Mouse (Mus musculus): ENCODE measurements around the gene Mybbp1a. TPM values are rescaled to one million over a fixed set of nuclear protein-coding genes. Genes with fewer than 3 reads are reported as not detected.

Mybbp1a gene
- total and polyA plus RNA-seq, 3 experiments: 174 to 816 (median 245) TPM

DNA sequence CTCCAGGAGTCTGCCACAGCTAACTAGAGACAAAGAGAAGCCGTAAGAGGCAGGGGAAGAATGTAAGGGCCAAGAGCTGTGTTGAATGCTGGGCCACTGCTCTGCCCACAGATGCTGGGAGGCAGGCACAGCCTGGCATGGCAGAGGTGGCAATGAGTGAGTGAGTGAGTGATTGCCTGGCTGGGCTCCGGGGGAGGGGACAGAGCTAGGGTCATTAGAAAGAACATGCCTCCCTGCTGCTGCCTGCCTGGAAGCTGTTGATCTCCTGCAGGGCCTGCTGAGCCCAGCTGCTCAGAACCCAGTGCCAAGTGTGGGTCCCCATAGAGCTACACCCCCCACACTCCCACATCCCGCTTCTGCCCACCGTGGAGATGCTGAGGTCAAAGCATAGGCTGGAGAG lies 56.2 kb downstream of the Mybbp1a start:
- dilution Hi-C loops (cut with MboI; ENCODE audit: extremely low pct_ligation_motif_present, extremely low pct_unique_long_range_greater_than_20kb, low sequenced_read_pairs): no loop called here
- TF ChIP-seq RCOR1 (conservative IDR thresholded peaks at IDR 0.05; ENCODE audit: low read depth, low read length) (no peak), SIN3A (IDR thresholded peaks at IDR 0.05; ENCODE audit: low read length) (no peak), MAX (IDR thresholded peaks at IDR 0.05; ENCODE audit: low read length) (no peak), NRF1 (IDR thresholded peaks at IDR 0.05; ENCODE audit: low read depth, low read length) (no peak), USF2 (conservative IDR thresholded peaks at IDR 0.05; ENCODE audit: low read depth, low read length) (no peak), MXI1 (IDR thresholded peaks at IDR 0.05; ENCODE audit: low read depth, low read length) (no peak), CHD1 (IDR thresholded peaks at IDR 0.05; ENCODE audit: low read depth, low read length) (no peak), HCFC1 (IDR thresholded peaks at IDR 0.05; ENCODE audit: low read depth, low read length) (no peak), CHD2 (IDR thresholded peaks at IDR 0.05; ENCODE audit: low read length) (no peak), RAD21 (IDR thresholded peaks at IDR 0.05; ENCODE audit: low read depth, low read length) (no peak), CTCF (conservative IDR thresholded peaks at IDR 0.05 in 1 of 2, IDR thresholded peaks at IDR 0.05 in 1 of 2; ENCODE audit: low read depth in 2 of 2, low read length in 2 of 2) (no peak), JUND (conservative IDR thresholded peaks at IDR 0.05; ENCODE audit: low read depth, low read length) (no peak), ZKSCAN1 (IDR thresholded peaks at IDR 0.05; ENCODE audit: borderline replicate concordance, low read depth, low read length) (no peak), TCF12 (IDR thresholded peaks at IDR 0.05; ENCODE audit: low read depth, low read length) (no peak), E2F4 (IDR thresholded peaks at IDR 0.05; ENCODE audit: insufficient replicate concordance, low read depth, low read length) (no peak), ZNF384 (IDR thresholded peaks at IDR 0.05; ENCODE audit: low read depth, low read length) (no peak)
- peaks cover 0 to 23% of the 10 kb centered on the region in 2 experiments; a peak in 2 of 4 replicates for H3K4me1 ChIP-seq (ENCODE audit: control insufficient read depth in 1 of 2, insufficient read depth in 2 of 2)

DNA sequence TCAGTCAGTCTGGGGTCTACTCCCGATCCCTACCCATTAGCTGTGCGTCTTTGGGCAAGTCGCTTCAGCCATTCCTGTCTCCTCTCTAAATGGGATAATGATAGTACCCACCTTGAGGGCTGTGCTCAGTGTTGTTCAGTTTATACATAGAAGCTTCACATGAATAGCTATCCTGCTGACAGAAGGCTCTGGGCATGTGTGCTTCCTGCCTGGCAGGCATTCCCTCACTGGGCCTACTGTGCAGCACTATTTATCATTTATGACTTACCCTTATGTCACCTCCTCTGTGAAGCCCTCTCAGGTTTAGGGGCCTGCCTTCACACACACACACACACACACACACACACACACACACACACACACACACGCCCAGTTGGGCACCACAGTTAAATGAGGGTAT lies 59.0 kb downstream of the Mybbp1a start:
- dilution Hi-C loops (cut with MboI; ENCODE audit: extremely low pct_ligation_motif_present, extremely low pct_unique_long_range_greater_than_20kb, low sequenced_read_pairs): no loop called here
- H3K4me2 ChIP-seq (ENCODE audit: insufficient read depth, low read depth, poor library complexity, severe bottlenecking): no peak overlapping the region
- no peaks in the 10 kb centered on the region for H3K79me2 ChIP-seq (replicated peaks; ENCODE audit: control insufficient read depth, extremely low read depth, insufficient read depth, poor library complexity, severe bottlenecking)
- no peak overlapping the region for H3K27ac ChIP-seq (ENCODE audit: insufficient read depth, low read depth)
- peaks cover 0 to 23% of the 10 kb centered on the region in 2 experiments; a peak in 2 of 4 replicates for H3K4me1 ChIP-seq (ENCODE audit: control insufficient read depth in 1 of 2, insufficient read depth in 2 of 2)
- DNase-seq (ENCODE audit: extremely low read depth): no peak
- no peaks in the 10 kb centered on the region for H3K36me3 ChIP-seq (replicated peaks in 1 of 2; ENCODE audit: control insufficient read depth in 1 of 2, insufficient read depth in 1 of 2, low read length in 1 of 2)
- no peak overlapping the region for H3K9ac ChIP-seq (ENCODE audit: insufficient read depth, low read depth)
- H3K9me3 ChIP-seq (replicated peaks; ENCODE audit: low read length): no peaks in the 10 kb centered on the region
- in situ Hi-C loops (cut with MboI; ENCODE audit: low pct_ligation_motif_present, low pct_unique_long_range_greater_than_20kb, low sequenced_read_pairs): no loop called here
- H3K27me3 ChIP-seq (replicated peaks): peaks cover 32% of the 10 kb centered on the region
- TF ChIP-seq TBP (conservative IDR thresholded peaks at IDR 0.05; ENCODE audit: low read depth, low read length) (no peak), JUND (conservative IDR thresholded peaks at IDR 0.05; ENCODE audit: low read depth, low read length) (no peak), BHLHE40 (IDR thresholded peaks at IDR 0.05; ENCODE audit: low read depth, low read length) (no peak), ZMIZ1 (IDR thresholded peaks at IDR 0.05; ENCODE audit: low read depth, low read length) (no peak), MAFK (IDR thresholded peaks at IDR 0.05; ENCODE audit: insufficient replicate concordance, low read length) (no peak), KAT2A (IDR thresholded peaks at IDR 0.05; ENCODE audit: insufficient replicate concordance, low read length) (no peak), TCF12 (IDR thresholded peaks at IDR 0.05; ENCODE audit: low read depth, low read length) (no peak), EP300 (IDR thresholded peaks at IDR 0.05; ENCODE audit: low read length) (no peak), CHD2 (IDR thresholded peaks at IDR 0.05; ENCODE audit: low read length) (no peak), POLR2A (IDR thresholded peaks at IDR 0.05; ENCODE audit: low read depth, low read length) (no peak), MEF2A (IDR thresholded peaks at IDR 0.05; ENCODE audit: borderline replicate concordance, low read depth, low read length) (no peak), POLR2AphosphoS2 (IDR thresholded peaks at IDR 0.05; ENCODE audit: low read depth, low read length) (no peak), RAD21 (IDR thresholded peaks at IDR 0.05; ENCODE audit: low read depth, low read length) (no peak), JUN (IDR thresholded peaks at IDR 0.05; ENCODE audit: insufficient read depth, low read depth, low read length) (no peak), ZKSCAN1 (IDR thresholded peaks at IDR 0.05; ENCODE audit: borderline replicate concordance, low read depth, low read length) (no peak), NRF1 (IDR thresholded peaks at IDR 0.05; ENCODE audit: low read depth, low read length) (no peak), SIN3A (IDR thresholded peaks at IDR 0.05; ENCODE audit: low read length) (no peak), IRF4 (IDR thresholded peaks at IDR 0.05; ENCODE audit: low read depth, low read length) (no peak), MAZ (IDR thresholded peaks at IDR 0.05; ENCODE audit: low read depth, low read length) (no peak), NELFE (IDR thresholded peaks at IDR 0.05; ENCODE audit: low read depth, low read length) (no peak)
- H3K4me3 ChIP-seq (replicated peaks in 1 of 3; ENCODE audit: low read depth in 2 of 3, low read length in 2 of 3, poor library complexity in 1 of 3): no peak overlapping the region

More for the DNA sequence above, 56.2 kb downstream of the Mybbp1a start:
- H3K9me3 ChIP-seq (replicated peaks; ENCODE audit: low read length): no peaks in the 10 kb centered on the region
- in situ Hi-C loops (cut with MboI; ENCODE audit: low pct_ligation_motif_present, low pct_unique_long_range_greater_than_20kb, low sequenced_read_pairs): no loop called here
- no peak overlapping the region for H3K4me2 ChIP-seq (ENCODE audit: insufficient read depth, low read depth, poor library complexity, severe bottlenecking)
- no peak overlapping the region for H3K4me3 ChIP-seq (replicated peaks in 1 of 3; ENCODE audit: low read depth in 2 of 3, low read length in 2 of 3, poor library complexity in 1 of 3)
- no peak overlapping the region for H3K27ac ChIP-seq (ENCODE audit: insufficient read depth, low read depth)
- H3K27me3 ChIP-seq (replicated peaks): peaks cover 48% of the 10 kb centered on the region
- H3K79me2 ChIP-seq (replicated peaks; ENCODE audit: control insufficient read depth, extremely low read depth, insufficient read depth, poor library complexity, severe bottlenecking): no peaks in the 10 kb centered on the region
- H3K9ac ChIP-seq (ENCODE audit: insufficient read depth, low read depth): no peak overlapping the region
- DNase-seq (ENCODE audit: extremely low read depth): no peak
- H3K36me3 ChIP-seq (replicated peaks in 1 of 2; ENCODE audit: control insufficient read depth in 1 of 2, insufficient read depth in 1 of 2, low read length in 1 of 2): no peaks in the 10 kb centered on the region

Data from CH12.LX (cell line).